ENCODE assay signal across 9 mouse cellular contexts in genomic region chr17:28799291-28800160, GRCm38 (mm10). TPM values are rescaled to one million over a fixed set of nuclear protein-coding genes. Genes with fewer than 3 reads are reported as not detected.
DNase-seq lines count a peak whose midpoint lies in the region; ATAC-seq and TF ChIP-seq lines count a peak whose summit lies in the region.
"Had no signal": no experiment of that assay in that cellular context is flagged by ENCODE, and none has a peak within 500 bp of the region (broad histone marks: within the 10 kb centered on the region; RNA-seq: fewer than 3 reads in every experiment).

No protein-coding gene starts in this region.

- intact Hi-C loops in heart, postnatal 25 days (cut with DNase I) = loop anchor here (2.0 to 5.0 kb wide), 2 partner anchors 37 to 109 kb away; partner anchors contain the start of genes Mapk14 and Slc26a8

- no peak for TF ChIP-seq POLR2A in MEL (IDR thresholded peaks at IDR 0.05; ENCODE audit: control insufficient read depth in 1 of 2, insufficient read depth in 1 of 2, low read depth in 1 of 2, low read length in 2 of 2, poor library complexity in 1 of 2)

- TF ChIP-seq CTCF in MEL (IDR thresholded peaks at IDR 0.05 in 2 of 3, conservative IDR thresholded peaks at IDR 0.05 in 1 of 3; ENCODE audit: control insufficient read depth in 1 of 3, insufficient read depth in 1 of 3, low read depth in 2 of 3, low read length in 3 of 3, poor library complexity in 1 of 3, severe bottlenecking in 1 of 3) = no peak
- no peak for TF ChIP-seq CTCF in forebrain, postnatal 0 days (IDR thresholded peaks at IDR 0.05; ENCODE audit: low read depth)
- no peak for TF ChIP-seq CTCF in liver, embryonic 14.5 days (IDR thresholded peaks at IDR 0.05; ENCODE audit: low read depth)

- H3K4me1 ChIP-seq in MEL (ENCODE audit: control insufficient read depth in 1 of 2, insufficient read depth in 2 of 2, low read length in 2 of 2) = peaks cover 20 to 22% of the 10 kb centered on the region in 2 experiments
- H3K4me1 ChIP-seq in forebrain, postnatal 0 days (ENCODE audit: insufficient read depth) = peaks cover 6% of the 10 kb centered on the region; the same call in 1 of the 2 replicates
- H3K4me1 ChIP-seq in liver, embryonic 14.5 days (replicated peaks; ENCODE audit: control insufficient read depth in 2 of 2, insufficient read depth in 2 of 2, low read length in 1 of 2) = peaks cover 26 to 34% of the 10 kb centered on the region in 2 experiments

- H3K9ac ChIP-seq in MEL (ENCODE audit: control insufficient read depth, low read depth, low read length, poor library complexity, severe bottlenecking) = peak overlapping the region; percentile 90
- 0 out of 2 replicates have a peak overlapping the region, but pooled peaks have one; percentile 99 for H3K9ac ChIP-seq in forebrain, postnatal 0 days
- peak overlapping the region; percentile 100 for H3K9ac ChIP-seq in liver, embryonic 14.5 days (replicated peaks)

- WGBS in forebrain, postnatal 0 days = 10% methylated on average over 14 of the region's 14 CpGs
- WGBS in liver, embryonic 14.5 days (ENCODE audit: insufficient replicate concordance) = 12% methylated on average over 14 of the region's 14 CpGs

- H3K27me3 ChIP-seq in MEL (ENCODE audit: control insufficient read depth in 1 of 2, insufficient read depth in 2 of 2, low read length in 2 of 2) = no peaks in the 10 kb centered on the region
- H3K27me3 ChIP-seq in forebrain, postnatal 0 days (ENCODE audit: insufficient read depth, low read length) = no peaks in the 10 kb centered on the region
- H3K27me3 ChIP-seq in liver, embryonic 14.5 days (ENCODE audit: control insufficient read depth, insufficient read depth, low read length) = no peaks in the 10 kb centered on the region

- H3K27ac ChIP-seq in MEL (ENCODE audit: control insufficient read depth, low read depth, low read length) = peak overlapping the region; percentile 5
- H3K27ac ChIP-seq in forebrain, postnatal 0 days (ENCODE audit: low read depth, low read length) = no peak overlapping the region
- H3K27ac ChIP-seq in liver, embryonic 14.5 days = peak overlapping the region; percentile 73

- peak overlapping the region; percentile 97 for H3K4me2 ChIP-seq in forebrain, postnatal 0 days (ENCODE audit: low read depth)
- peak overlapping the region; percentile 98 for H3K4me2 ChIP-seq in liver, embryonic 14.5 days (ENCODE audit: low read depth)

- H3K4me3 ChIP-seq in MEL (ENCODE audit: control insufficient read depth in 1 of 2, insufficient read depth in 1 of 2, low read depth in 2 of 2, low read length in 2 of 2) = peak overlapping the region; percentile 61 to 93
- peak overlapping the region; percentile 100 for H3K4me3 ChIP-seq in forebrain, postnatal 0 days (ENCODE audit: low read depth, low read length)
- peak overlapping the region; percentile 38 to 96 for H3K4me3 ChIP-seq in liver, embryonic 14.5 days (ENCODE audit: insufficient read depth in 1 of 2, low read depth in 2 of 2, low read length in 2 of 2)

- peak; percentile 19 to 26 for DNase-seq in heart, adult 18-20 months
- no peak for DNase-seq in heart, postnatal 25 days (ENCODE audit: low spot score)
- DNase-seq in MEL (ENCODE audit: low read depth, low spot score) = peak; percentile 68
- DNase-seq in forebrain, postnatal 0 days = peak; percentile 11
- no peak for DNase-seq in liver, embryonic 14.5 days (ENCODE audit: low read depth in 3 of 3, low spot score in 3 of 3)
- peak; percentile 46 to 64 for DNase-seq in spleen, postnatal 36 days (ENCODE audit: low spot score in 2 of 2)
- no peak for DNase-seq in left cerebral cortex, adult 8-10 months (ENCODE audit: low spot score in 2 of 2)

- H3K79me2 ChIP-seq in MEL (ENCODE audit: control insufficient read depth, insufficient read depth, low read length, poor library complexity) = peaks cover 11% of the 10 kb centered on the region

- TF ChIP-seq EP300 in MEL (IDR thresholded peaks at IDR 0.05; ENCODE audit: low read depth in 1 of 2, low read length in 2 of 2) = no peak
- no peak for TF ChIP-seq EP300 in liver, embryonic 14.5 days (IDR thresholded peaks at IDR 0.05; ENCODE audit: low read depth)

- H3K36me3 ChIP-seq in MEL (ENCODE audit: control insufficient read depth in 1 of 2, insufficient read depth in 2 of 2, low read length in 2 of 2) = peaks cover 0 to 36% of the 10 kb centered on the region in 2 experiments; a peak in 2 of 4 replicates
- no peaks in the 10 kb centered on the region for H3K36me3 ChIP-seq in forebrain, postnatal 0 days (ENCODE audit: insufficient read depth)
- H3K36me3 ChIP-seq in liver, embryonic 14.5 days (replicated peaks; ENCODE audit: control insufficient read depth, insufficient read depth, low read depth) = peaks cover 7% of the 10 kb centered on the region
- H3K36me3 ChIP-seq: G1E had no signal

- no peak for ATAC-seq in forebrain, postnatal 0 days
- no peak for ATAC-seq in liver, embryonic 14.5 days (ENCODE audit: insufficient read depth)
- ATAC-seq in activated CD4-positive, CD25-positive, alpha-beta regulatory T cell, adult 4 months = no peak

- TF ChIP-seq RAD21 in MEL (IDR thresholded peaks at IDR 0.05; ENCODE audit: low read depth, low read length) = no peak

- no peaks in the 10 kb centered on the region for H3K9me3 ChIP-seq in MEL (replicated peaks; ENCODE audit: insufficient read depth, low read length)
- no peaks in the 10 kb centered on the region for H3K9me3 ChIP-seq in forebrain, postnatal 0 days (ENCODE audit: low read length)
- H3K9me3 ChIP-seq in liver, embryonic 14.5 days (ENCODE audit: control insufficient read depth, low read length) = peaks cover 2% of the 10 kb centered on the region; the same call in 1 of the 2 replicates

TF ChIP-seq in MEL, 35 proteins besides CTCF, POLR2A, EP300 and RAD21 (continues in another document):
- TF ChIP-seq RCOR1 (IDR thresholded peaks at IDR 0.05; ENCODE audit: low read depth, low read length) (peak; percentile 48; the same call in 1 of the 2 replicates), MEF2A (IDR thresholded peaks at IDR 0.05; ENCODE audit: extremely low read depth, insufficient replicate concordance, low read depth, low read length, poor library complexity, severe bottlenecking) (no peak), NELFE (IDR thresholded peaks at IDR 0.05; ENCODE audit: low read depth, low read length) (no peak), SIN3A (IDR thresholded peaks at IDR 0.05; ENCODE audit: low read length) (peak; percentile 31), ZKSCAN1 (IDR thresholded peaks at IDR 0.05; ENCODE audit: low read depth, low read length) (no peak), USF1 (IDR thresholded peaks at IDR 0.05; ENCODE audit: low read depth, low read length) (no peak), E2F4 (IDR thresholded peaks at IDR 0.05; ENCODE audit: borderline replicate concordance, low read depth, low read length) (no peak), POLR2AphosphoS2 (IDR thresholded peaks at IDR 0.05; ENCODE audit: low read length) (no peak), TAL1 (IDR thresholded peaks at IDR 0.05; ENCODE audit: low read length) (no peak), USF2 (IDR thresholded peaks at IDR 0.05; ENCODE audit: borderline replicate concordance in 1 of 2, insufficient read depth in 1 of 2, low read depth in 1 of 2, low read length in 2 of 2) (no peak), KAT2A (conservative IDR thresholded peaks at IDR 0.05; ENCODE audit: low read depth, low read length) (no peak), GATA1 (IDR thresholded peaks at IDR 0.05; ENCODE audit: low read depth, low read length) (0 out of 2 replicates have a peak, but pooled peaks have one; percentile 27)

RNA-seq across cellular contexts. Expression of gene Brpf3, which starts 1.4 kb away (rescaled TPM):
- total RNA-seq in heart, adult 18-20 months (2021) = 10 to 100 TPM; 14.8 to 19.6 TPM
- 10 to 100 TPM; 12.4 to 16.2 TPM for total RNA-seq in heart, postnatal 25 days (2021)
- total RNA-seq in MEL (2012; rRNA removed) = 1.7 and 2.5 TPM in 2 replicates
- polyA plus RNA-seq in MEL (2012; ENCODE audit: insufficient read depth in 1 of 2, insufficient read length in 2 of 2, low read depth in 1 of 2, low replicate concordance in 2 of 2, missing spikeins in 1 of 2) = 10 to 100 TPM in 1 of 2 experiments, not detected in 1; 23.7 TPM
- 8.9 and 13.0 TPM in 2 replicates for total RNA-seq in forebrain, postnatal 0 days (2014; rRNA removed)
- 2.2 and 4.1 TPM in 2 replicates for polyA plus RNA-seq in forebrain, postnatal 0 days (2015; fragmentation: Nextera tagmentation; extraction: Ambion mirVana)
- 95.9 and 98.3 TPM in 2 replicates for polyA plus RNA-seq in liver, embryonic 14.5 days (2012; rRNA removed)
- 48.6 and 66.8 TPM in 2 replicates for polyA plus RNA-seq in liver, embryonic 14.5 days (2014; fragmentation: Nextera tagmentation; extraction: Ambion mirVana)
- 1 to 10 TPM; 2.4 to 5.5 TPM for polyA plus RNA-seq in activated CD4-positive, CD25-positive, alpha-beta regulatory T cell, adult 4 months (2017; shearing (Covaris generic))
- total RNA-seq in left cerebral cortex, adult 8-10 months (2022) = 10 to 100 TPM; 44.2 to 56.6 (median 52.6) TPM

RNA-seq across cellular contexts. Expression of gene Mapk13, which starts 30.4 kb away (rescaled TPM):
- under 1 TPM in 1 of 2 experiments, not detected in 1; 0.46 TPM for total RNA-seq in heart, adult 18-20 months (2021)
- under 1 TPM; 0.17 to 0.18 TPM for total RNA-seq in heart, postnatal 25 days (2021)
- total RNA-seq in MEL (2012; rRNA removed) = 0.04 TPM in 1 of 2 replicates, not detected in the other
- polyA plus RNA-seq in MEL (2012; ENCODE audit: insufficient read depth in 1 of 2, insufficient read length in 2 of 2, low read depth in 1 of 2, low replicate concordance in 2 of 2, missing spikeins in 1 of 2) = 1 to 10 TPM in 1 of 2 experiments, not detected in 1; 1.4 TPM
- total RNA-seq in forebrain, postnatal 0 days (2014; rRNA removed) = 0.14 and 0.38 TPM in 2 replicates
- polyA plus RNA-seq in forebrain, postnatal 0 days (2015; fragmentation: Nextera tagmentation; extraction: Ambion mirVana) = 0.53 and 1.0 TPM in 2 replicates
- 1.5 and 1.6 TPM in 2 replicates for polyA plus RNA-seq in liver, embryonic 14.5 days (2012; rRNA removed)
- polyA plus RNA-seq in liver, embryonic 14.5 days (2014; fragmentation: Nextera tagmentation; extraction: Ambion mirVana) = 1.5 and 1.6 TPM in 2 replicates
- not detected for polyA plus RNA-seq in activated CD4-positive, CD25-positive, alpha-beta regulatory T cell, adult 4 months (2017; shearing (Covaris generic))
- 1 to 10 TPM; 2.1 to 3.4 (median 2.7) TPM for total RNA-seq in left cerebral cortex, adult 8-10 months (2022)
- polyA plus RNA-seq: G1E had no signal

RNA-seq across cellular contexts. Expression of gene Pnpla1, which starts 58.7 kb away (rescaled TPM):
- total RNA-seq in heart, adult 18-20 months (2021) = not detected
- total RNA-seq in heart, postnatal 25 days (2021) = not detected
- total RNA-seq in MEL (2012; rRNA removed) = 0.08 TPM in 1 of 2 replicates, not detected in the other
- under 1 TPM in 1 of 2 experiments, not detected in 1; 0.38 TPM for polyA plus RNA-seq in MEL (2012; ENCODE audit: insufficient read depth in 1 of 2, insufficient read length in 2 of 2, low read depth in 1 of 2, low replicate concordance in 2 of 2, missing spikeins in 1 of 2)
- total RNA-seq in forebrain, postnatal 0 days (2014; rRNA removed) = not detected in 2 replicates
- 0.04 TPM in 1 of 2 replicates, not detected in the other for polyA plus RNA-seq in forebrain, postnatal 0 days (2015; fragmentation: Nextera tagmentation; extraction: Ambion mirVana)
- polyA plus RNA-seq in liver, embryonic 14.5 days (2012; rRNA removed) = 0.01 and 0.02 TPM in 2 replicates
- 0.04 TPM in 1 of 2 replicates, not detected in the other for polyA plus RNA-seq in liver, embryonic 14.5 days (2014; fragmentation: Nextera tagmentation; extraction: Ambion mirVana)
- not detected for polyA plus RNA-seq in activated CD4-positive, CD25-positive, alpha-beta regulatory T cell, adult 4 months (2017; shearing (Covaris generic))
- total RNA-seq in left cerebral cortex, adult 8-10 months (2022) = 1 to 10 TPM in 3 of 4 experiments, under 1 TPM in 1; 0.91 to 1.4 (median 1.1) TPM
- total RNA-seq: G1E had no signal
- polyA plus RNA-seq: G1E had no signal

Comparison
In these comparisons a context has a peak if more than half of its experiments do, and no peak if none do; other contexts are left out.
1. DNase-seq: peak in heart, adult 18-20 months (2 of 2), MEL (single experiment), forebrain, postnatal 0 days (single experiment) and spleen, postnatal 36 days (2 of 2); none in heart, postnatal 25 days (single experiment), liver, embryonic 14.5 days (0 of 3) and left cerebral cortex, adult 8-10 months (0 of 2).
2. Peak in every context shown above with its lines, with median percentiles within 50 percentile points of each other: H3K4me3 ChIP-seq and H3K9ac ChIP-seq.